Mouse (Mus musculus) kidney, adult 2 months (tissue): ENCODE measurements around the gene Iars.

Experiments
- CTCF ChIP-seq: fragments of 200-500 bp; conservative IDR thresholded peaks from 2 replicates; pipeline ENCODE4 v1.5.1; 2011; ENCODE audit warnings: low read depth, mild to moderate bottlenecking, control low read depth, low read length, moderate library complexity, mixed read lengths; ENCODE audit not compliant: insufficient read depth, insufficient read length
- POLR2A ChIP-seq: fragments of 200-500 bp; IDR thresholded peaks from one replicate; pipeline ENCODE4 v1.6.1; 2011; ENCODE audit warnings: low read depth, low read length, control low read depth

- TF ChIP-seq CTCF = no peak
- no peak for TF ChIP-seq POLR2A
Observed at GRCm38 (mm10) chr13:49766269-49766668, 84.4 kb downstream of the Iars start.
